Mouse (Mus musculus) MEL (cell line): Measurements from ENCODE around the gene Tbck. TPM values are rescaled to one million over a fixed set of nuclear protein-coding genes. Genes with fewer than 3 reads are reported as not detected.

Experiments used
- DNase-seq: peaks from one replicate; pipeline ENCODE4 v3.0.0; 2011; ENCODE audit warnings: low read depth, low spot score
- H3K27ac ChIP-seq: 2 replicates; pipeline ENCODE4 v1.5.1; 2012; ENCODE audit warnings: low read depth, mild to moderate bottlenecking, control low read depth, low read length, moderate library complexity; ENCODE audit not compliant: control insufficient read depth
- H3K27me3 ChIP-seq, 2 experiments: fragments of 150-350 bp in 1 of 2; sonication (generic) in 1 of 2; 2 replicates each; pipeline ENCODE4 v1.6.1; 2012; ENCODE audit warnings: low read length in 2 of 2, mild to moderate bottlenecking in 2 of 2, improper control_type of control experiment in 1 of 2, moderate library complexity in 1 of 2; ENCODE audit not compliant: insufficient read depth in 2 of 2, control insufficient read depth in 1 of 2
- H3K36me3 ChIP-seq, 2 experiments: 2 replicates each; pipeline ENCODE4 v1.6.1; 2012 to 2014; ENCODE audit warnings: low read length in 2 of 2, improper control_type of control experiment in 1 of 2, inconsistent platforms in 1 of 2, mild to moderate bottlenecking in 1 of 2; ENCODE audit not compliant: insufficient read depth in 2 of 2, control insufficient read depth in 1 of 2
- H3K4me1 ChIP-seq, 2 experiments: fragments of 150-350 bp in 1 of 2; sonication (generic) in 1 of 2; 2 replicates each; pipeline ENCODE4 v1.6.1; 2012; ENCODE audit warnings: low read length in 2 of 2, improper control_type of control experiment in 1 of 2, mild to moderate bottlenecking in 1 of 2; ENCODE audit not compliant: insufficient read depth in 2 of 2, control insufficient read depth in 1 of 2
- H3K4me3 ChIP-seq, 2 experiments: fragments of 150-350 bp in 1 of 2; sonication (generic) in 1 of 2; 2 replicates each; pipeline ENCODE4 v1.5.1; 2012; ENCODE audit warnings: low read depth in 2 of 2, low read length in 2 of 2, mild to moderate bottlenecking in 2 of 2, moderate library complexity in 2 of 2, control low read depth in 1 of 2, improper control_type of control experiment in 1 of 2; ENCODE audit not compliant: control insufficient read depth in 1 of 2, insufficient read depth in 1 of 2
- H3K79me2 ChIP-seq: 2 replicates; pipeline ENCODE4 v1.6.1; 2012; ENCODE audit warnings: mild to moderate bottlenecking, low read length, moderate library complexity; ENCODE audit not compliant: control insufficient read depth, poor library complexity, insufficient read depth
- H3K9ac ChIP-seq: 2 replicates; pipeline ENCODE4 v1.6.1; 2012; ENCODE audit warnings: low read depth, mild to moderate bottlenecking, control low read depth, low read length, moderate library complexity; ENCODE audit not compliant: control insufficient read depth, poor library complexity, severe bottlenecking
- H3K9me3 ChIP-seq: fragments of 150-350 bp; sonication (generic); replicated peaks from 2 replicates; pipeline ENCODE4 v1.6.1; 2012; ENCODE audit warnings: mild to moderate bottlenecking, low read length, improper control_type of control experiment, moderate library complexity; ENCODE audit not compliant: insufficient read depth
- BHLHE40 ChIP-seq: IDR thresholded peaks from 2 replicates; pipeline ENCODE4 v1.6.1; 2012; ENCODE audit warnings: low read depth, mild to moderate bottlenecking, inconsistent platforms, low read length, improper control_type of control experiment, borderline replicate concordance
- CHD1 ChIP-seq: IDR thresholded peaks from 2 replicates; pipeline ENCODE4 v1.6.1; 2012; ENCODE audit warnings: low read depth, mild to moderate bottlenecking, inconsistent platforms, low read length, improper control_type of control experiment
- CHD2 ChIP-seq: IDR thresholded peaks from 2 replicates; pipeline ENCODE4 v1.6.1; 2011; ENCODE audit warnings: low read length, improper control_type of control experiment
- CTCF ChIP-seq, 3 experiments: IDR thresholded peaks in 2 of 3; conservative IDR thresholded peaks in 1 of 3; 2 replicates each; pipeline ENCODE4 v1.5.1; 2011 to 2012; ENCODE audit warnings: low read length in 3 of 3, low read depth in 2 of 3, mild to moderate bottlenecking in 2 of 3, improper control_type of control experiment in 1 of 3, inconsistent platforms in 1 of 3, mixed read lengths in 1 of 3, moderate library complexity in 1 of 3; ENCODE audit not compliant: control insufficient read depth in 1 of 3, insufficient read depth in 1 of 3, poor library complexity in 1 of 3, severe bottlenecking in 1 of 3
- EP300 ChIP-seq, 2 experiments: IDR thresholded peaks; 2 replicates each; pipeline ENCODE4 v1.6.1; 2011; ENCODE audit warnings: improper control_type of control experiment in 2 of 2, low read length in 2 of 2, low read depth in 1 of 2, mild to moderate bottlenecking in 1 of 2
- ETS1 ChIP-seq: IDR thresholded peaks from 2 replicates; pipeline ENCODE4 v1.6.1; 2012; ENCODE audit warnings: low read depth, mild to moderate bottlenecking, inconsistent platforms, low read length, improper control_type of control experiment, moderate library complexity
- GABPA ChIP-seq: IDR thresholded peaks from 2 replicates; pipeline ENCODE4 v1.6.1; 2012; ENCODE audit warnings: low read depth, mild to moderate bottlenecking, inconsistent platforms, low read length, improper control_type of control experiment, moderate library complexity
- GATA1 ChIP-seq: IDR thresholded peaks from 2 replicates; pipeline ENCODE4 v1.6.1; 2011; ENCODE audit warnings: low read depth, low read length, improper control_type of control experiment
- HCFC1 ChIP-seq: IDR thresholded peaks from 2 replicates; pipeline ENCODE4 v1.6.1; 2012; ENCODE audit warnings: low read depth, mild to moderate bottlenecking, inconsistent platforms, low read length, improper control_type of control experiment, moderate library complexity
- JUND ChIP-seq: IDR thresholded peaks from 2 replicates; pipeline ENCODE4 v1.6.1; 2011; ENCODE audit warnings: low read depth, mild to moderate bottlenecking, improper control_type of control experiment, low read length
- KAT2A ChIP-seq: conservative IDR thresholded peaks from 2 replicates; pipeline ENCODE4 v1.6.1; 2012; ENCODE audit warnings: low read depth, low read length, improper control_type of control experiment, inconsistent platforms
- MAFK ChIP-seq: IDR thresholded peaks from 2 replicates; pipeline ENCODE4 v1.6.1; 2011; ENCODE audit warnings: low read depth, mild to moderate bottlenecking, low read length, improper control_type of control experiment, borderline replicate concordance
- MAX ChIP-seq: IDR thresholded peaks from 2 replicates; pipeline ENCODE4 v1.6.1; 2011; ENCODE audit warnings: low read length, improper control_type of control experiment
- MAZ ChIP-seq: IDR thresholded peaks from 2 replicates; pipeline ENCODE4 v1.6.1; 2012; ENCODE audit warnings: low read depth, mild to moderate bottlenecking, inconsistent platforms, low read length, improper control_type of control experiment
- MEF2A ChIP-seq: IDR thresholded peaks from 2 replicates; pipeline ENCODE4 v1.6.1; 2014; ENCODE audit warnings: low read depth, mild to moderate bottlenecking, inconsistent platforms, low read length, improper control_type of control experiment; ENCODE audit not compliant: poor library complexity, insufficient replicate concordance, severe bottlenecking; ENCODE audit errors: extremely low read depth
- MYB ChIP-seq: IDR thresholded peaks from 2 replicates; pipeline ENCODE4 v1.6.1; 2011; ENCODE audit warnings: mild to moderate bottlenecking, low read depth, low read length, improper control_type of control experiment
- MYC ChIP-seq: IDR thresholded peaks from 2 replicates; pipeline ENCODE4 v1.6.1; 2011; ENCODE audit warnings: low read depth, mild to moderate bottlenecking, low read length, improper control_type of control experiment, moderate library complexity
- NELFE ChIP-seq: IDR thresholded peaks from 2 replicates; pipeline ENCODE4 v1.6.1; 2011; ENCODE audit warnings: low read depth, low read length, improper control_type of control experiment
- NRF1 ChIP-seq: IDR thresholded peaks from 2 replicates; pipeline ENCODE4 v1.6.1; 2014; ENCODE audit warnings: low read depth, mild to moderate bottlenecking, inconsistent platforms, low read length, improper control_type of control experiment, moderate library complexity; ENCODE audit not compliant: poor library complexity, insufficient read depth, severe bottlenecking
- POLR2A ChIP-seq, 2 experiments: IDR thresholded peaks; 2 replicates each; pipeline ENCODE4 v1.6.1; 2011 to 2012; ENCODE audit warnings: low read length in 2 of 2, mild to moderate bottlenecking in 2 of 2, control low read depth in 1 of 2, improper control_type of control experiment in 1 of 2, low read depth in 1 of 2, moderate library complexity in 1 of 2; ENCODE audit not compliant: control insufficient read depth in 1 of 2, insufficient read depth in 1 of 2, poor library complexity in 1 of 2
- POLR2AphosphoS2 ChIP-seq: IDR thresholded peaks from 2 replicates; pipeline ENCODE4 v1.6.1; 2011; ENCODE audit warnings: low read length, improper control_type of control experiment
- POLR2AphosphoS5 ChIP-seq: IDR thresholded peaks from 2 replicates; pipeline ENCODE4 v1.6.1; 2012; ENCODE audit warnings: low read depth, borderline replicate concordance, mild to moderate bottlenecking, inconsistent platforms, low read length, moderate library complexity, mixed read lengths
- RAD21 ChIP-seq: IDR thresholded peaks from 2 replicates; pipeline ENCODE4 v1.6.1; 2011; ENCODE audit warnings: mild to moderate bottlenecking, low read depth, low read length, improper control_type of control experiment
- RCOR1 ChIP-seq: IDR thresholded peaks from 2 replicates; pipeline ENCODE4 v1.6.1; 2012; ENCODE audit warnings: low read depth, mild to moderate bottlenecking, inconsistent platforms, low read length, improper control_type of control experiment
- SIN3A ChIP-seq: IDR thresholded peaks from 2 replicates; pipeline ENCODE4 v1.6.1; 2012; ENCODE audit warnings: low read length, improper control_type of control experiment, inconsistent platforms
- SMC3 ChIP-seq: IDR thresholded peaks from 2 replicates; pipeline ENCODE4 v1.6.1; 2011; ENCODE audit warnings: low read depth, low read length, improper control_type of control experiment
- TAL1 ChIP-seq: IDR thresholded peaks from 2 replicates; pipeline ENCODE4 v1.6.1; 2012; ENCODE audit warnings: mild to moderate bottlenecking, inconsistent platforms, low read length, moderate library complexity, mixed read lengths
- TBP ChIP-seq: IDR thresholded peaks from 2 replicates; pipeline ENCODE4 v1.8.0; 2011; ENCODE audit warnings: low read depth, low read length, improper control_type of control experiment
- TCF12 ChIP-seq: IDR thresholded peaks from 2 replicates; pipeline ENCODE4 v1.6.1; 2014; ENCODE audit warnings: low read depth, mild to moderate bottlenecking, inconsistent platforms, low read length, improper control_type of control experiment, moderate library complexity
- UBTF ChIP-seq: IDR thresholded peaks from 2 replicates; pipeline ENCODE4 v1.6.1; 2012; ENCODE audit warnings: low read depth, mild to moderate bottlenecking, inconsistent platforms, low read length, improper control_type of control experiment, moderate library complexity, borderline replicate concordance; ENCODE audit not compliant: insufficient read depth
- USF1 ChIP-seq: IDR thresholded peaks from 2 replicates; pipeline ENCODE4 v1.6.1; 2014; ENCODE audit warnings: low read depth, mild to moderate bottlenecking, inconsistent platforms, low read length, improper control_type of control experiment, moderate library complexity
- USF2 ChIP-seq, 2 experiments: IDR thresholded peaks; 2 replicates each; pipeline ENCODE4 v1.6.1; 2011 to 2012; ENCODE audit warnings: improper control_type of control experiment in 2 of 2, low read length in 2 of 2, borderline replicate concordance in 1 of 2, inconsistent platforms in 1 of 2, low read depth in 1 of 2, mild to moderate bottlenecking in 1 of 2; ENCODE audit not compliant: insufficient read depth in 1 of 2
- ZC3H11A ChIP-seq: IDR thresholded peaks from 2 replicates; pipeline ENCODE4 v1.6.1; 2012; ENCODE audit warnings: low read depth, mild to moderate bottlenecking, inconsistent platforms, low read length, improper control_type of control experiment
- ZKSCAN1 ChIP-seq: IDR thresholded peaks from 2 replicates; pipeline ENCODE4 v1.6.1; 2012; ENCODE audit warnings: low read depth, mild to moderate bottlenecking, inconsistent platforms, low read length, improper control_type of control experiment, moderate library complexity
- ZMIZ1 ChIP-seq: IDR thresholded peaks from 2 replicates; pipeline ENCODE4 v1.6.1; 2012; ENCODE audit warnings: low read depth, mild to moderate bottlenecking, inconsistent platforms, low read length, improper control_type of control experiment, moderate library complexity
- ZNF384 ChIP-seq: IDR thresholded peaks from 2 replicates; pipeline ENCODE4 v1.6.1; 2012; ENCODE audit warnings: low read depth, mild to moderate bottlenecking, inconsistent platforms, low read length, improper control_type of control experiment
- polyA plus RNA-seq, 2 experiments: library from polyadenylated mRNA; stranded (reverse) in 1 of 2; unstranded in 1 of 2; fragments of >175 nt in 1 of 2; fragments of >200 nt in 1 of 2; gene quantifications; 2 replicates each; pipeline versions ENCODE4 v1.2.1 to v1.2.4; 2012; ENCODE audit warnings: low replicate concordance in 2 of 2, low read depth in 1 of 2; ENCODE audit not compliant: insufficient read length in 2 of 2, insufficient read depth in 1 of 2, missing spikeins in 1 of 2
- total RNA-seq: library from RNA; depleted of rRNA; stranded (reverse); fragments of 300-350 nt; gene quantifications from 2 replicates; pipeline ENCODE4 v1.2.3, GENCODE M21; 2012

Gene Tbck
- total and polyA plus RNA-seq, 3 experiments = 4.6 to 7.5 TPM; not detected in 1

DNA sequence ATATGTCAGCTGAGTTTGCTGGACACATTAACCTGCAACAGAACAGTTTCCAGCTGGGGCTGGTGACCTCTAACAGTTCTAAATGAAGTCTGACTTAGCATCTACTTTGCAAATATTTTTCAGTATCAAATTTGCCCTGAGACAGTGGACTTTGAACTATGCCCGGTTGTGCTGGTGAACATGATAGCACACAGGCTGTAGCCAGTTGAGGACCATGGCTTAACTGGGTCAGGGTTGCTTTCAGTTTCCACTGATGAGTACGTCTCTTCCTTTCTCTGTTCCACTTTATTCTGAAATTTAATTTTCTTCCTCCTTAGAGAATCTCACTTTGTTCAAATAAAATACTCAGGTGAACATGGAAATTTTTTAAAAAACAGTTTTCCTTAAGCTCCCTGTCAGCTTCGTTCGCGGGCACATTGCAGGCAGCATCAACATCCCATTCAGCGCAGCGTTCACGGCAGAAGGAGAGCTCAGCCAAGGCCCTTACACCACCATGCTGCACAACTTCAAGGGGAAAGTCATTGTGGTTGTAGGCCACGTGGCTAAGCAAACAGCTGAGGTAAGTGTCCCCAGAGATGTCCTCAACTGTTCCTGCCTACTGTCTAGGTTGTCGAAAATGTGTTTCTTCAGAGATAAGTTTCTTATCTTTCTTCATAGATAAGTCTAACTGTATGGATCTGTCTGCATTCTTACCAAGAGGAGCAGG, 131.0 kb downstream of the Tbck start:
- Histone ChIP-seq H3K79me2 (no peaks in the 10 kb centered on the region), H3K9me3 (no peaks in the 10 kb centered on the region), H3K27me3 (no peaks in the 10 kb centered on the region), H3K36me3 (peaks cover 0 to 36% of the 10 kb centered on the region in 2 experiments; a peak in 2 of 4 replicates), H3K4me1 (peaks cover 29 to 37% of the 10 kb centered on the region in 2 experiments), H3K27ac (peak overlapping the region; percentile 61), H3K4me3 (no peak overlapping the region), H3K9ac (peak overlapping the region; percentile 29; the same call in 1 of the 2 replicates)
- DNase-seq = peak; percentile 74
- 0 out of 2 replicates have a peak, but pooled peaks have one; percentile 34 for TF ChIP-seq HCFC1
- TF ChIP-seq ZNF384 = no peak
- TF ChIP-seq POLR2AphosphoS2 = no peak
- no peak for TF ChIP-seq MAZ
- peak; percentile 95 for TF ChIP-seq MAX
- no peak for TF ChIP-seq MEF2A
- peak in 1 of 2 experiments; percentile 51; a peak in 1 of 4 replicates for TF ChIP-seq USF2 (IDR thresholded peaks at IDR 0.05; ENCODE audit: borderline replicate concordance in 1 of 2, insufficient read depth in 1 of 2, low read depth in 1 of 2, low read length in 2 of 2)
- TF ChIP-seq GABPA = no peak
- TF ChIP-seq CTCF (IDR thresholded peaks at IDR 0.05 in 2 of 3, conservative IDR thresholded peaks at IDR 0.05 in 1 of 3; ENCODE audit: control insufficient read depth in 1 of 3, insufficient read depth in 1 of 3, low read depth in 2 of 3, low read length in 3 of 3, poor library complexity in 1 of 3, severe bottlenecking in 1 of 3) = no peak
- TF ChIP-seq ZC3H11A = no peak
- TF ChIP-seq MYB = peak; percentile 72
- TF ChIP-seq ETS1 = peak; percentile 94
- TF ChIP-seq RAD21 = no peak
- TF ChIP-seq USF1 = peak; percentile 90
- no peak for TF ChIP-seq ZMIZ1
- peak; percentile 90 for TF ChIP-seq MYC
- peak; percentile 75 to 93 for TF ChIP-seq EP300 (IDR thresholded peaks at IDR 0.05; ENCODE audit: low read depth in 1 of 2, low read length in 2 of 2)
- TF ChIP-seq CHD1 = no peak
- TF ChIP-seq KAT2A = no peak
- no peak for TF ChIP-seq MAFK
- TF ChIP-seq TCF12 = peak; percentile 91
- TF ChIP-seq TAL1 = peak; percentile 54
- TF ChIP-seq GATA1 = peak; percentile 93
- TF ChIP-seq JUND = no peak
- no peak for TF ChIP-seq NELFE
- TF ChIP-seq SMC3 = no peak
- TF ChIP-seq BHLHE40 = no peak
- TF ChIP-seq TBP = no peak
- no peak for TF ChIP-seq ZKSCAN1
- no peak for TF ChIP-seq POLR2AphosphoS5
- TF ChIP-seq SIN3A = peak; percentile 79
- TF ChIP-seq CHD2 = no peak
- TF ChIP-seq NRF1 = no peak
- TF ChIP-seq UBTF = no peak
- TF ChIP-seq POLR2A (IDR thresholded peaks at IDR 0.05; ENCODE audit: control insufficient read depth in 1 of 2, insufficient read depth in 1 of 2, low read depth in 1 of 2, low read length in 2 of 2, poor library complexity in 1 of 2) = no peak
- peak; percentile 54 for TF ChIP-seq RCOR1
